Mouse (Mus musculus) limb, embryonic 10.5 days (tissue): ENCODE data around the gene Tlr4. TPM values are rescaled to one million over a fixed set of nuclear protein-coding genes. Genes with fewer than 3 reads are reported as not detected.
A peak's percentile ranks its signal among the peaks of the same experiment; 100 is the strongest.

ENCODE experiments used
- DNase-seq: peaks from one replicate; pipeline ENCODE4 v3.0.0-alpha.2; 2017; ENCODE audit warnings: low spot score
- H3K27ac ChIP-seq: fragments of 300-500 bp; sonication (generic); 2 replicates; pipeline ENCODE4 v1.5.1; 2016; ENCODE audit warnings: mild to moderate bottlenecking
- H3K27me3 ChIP-seq: fragments of 300-500 bp; sonication (generic); 2 replicates; pipeline ENCODE4 v1.6.1; 2016; ENCODE audit warnings: low read depth, mild to moderate bottlenecking; ENCODE audit not compliant: poor library complexity, severe bottlenecking
- H3K36me3 ChIP-seq: fragments of 300-500 bp; sonication (generic); 2 replicates; pipeline ENCODE4 v1.6.1; 2016; ENCODE audit warnings: mild to moderate bottlenecking, moderate library complexity
- H3K4me1 ChIP-seq: fragments of 300-500 bp; sonication (generic); 2 replicates; pipeline ENCODE4 v1.6.1; 2016
- H3K4me3 ChIP-seq: fragments of 300-500 bp; sonication (generic); 2 replicates; pipeline ENCODE4 v1.5.1; 2016; ENCODE audit warnings: mild to moderate bottlenecking, moderate library complexity
- H3K9me3 ChIP-seq: fragments of 300-500 bp; sonication (generic); replicated peaks from 2 replicates; pipeline ENCODE4 v1.6.1; 2016; ENCODE audit warnings: mild to moderate bottlenecking
- WGBS: fragments of 180-500 bp; shearing (Covaris S2); methylation state at CpG from one replicate; pipeline ENCODE4 v1.1.7; 2016; 5-methylcytosine and 5-hydroxymethylcytosine counted together
- polyA plus RNA-seq: library from polyadenylated mRNA; unstranded; fragments of >200 nt; fragmentation: Nextera tagmentation; extraction: Ambion mirVana; gene quantifications from 2 replicates; pipeline ENCODE4 v1.2.1, GENCODE M21; 2016

Tlr4 gene
- polyA plus RNA-seq = 0.53 and 0.69 TPM in 2 replicates

- H3K36me3 ChIP-seq = no peaks in the 10 kb centered on the region
- H3K27me3 ChIP-seq = no peaks in the 10 kb centered on the region
- 72% methylated on average over 11 of the region's 11 CpGs for WGBS
- H3K4me3 ChIP-seq = 0 out of 2 replicates have a peak within 1 kb of the TSS, but pooled peaks have one; percentile 13
- H3K4me1 ChIP-seq = peaks cover 18% of the 10 kb centered on the region
- DNase-seq = peak; percentile 36
- no peaks in the 10 kb centered on the region for H3K9me3 ChIP-seq
- peak within 1 kb of the TSS; percentile 59 for H3K27ac ChIP-seq
Observed at GRCm38 (mm10) chr4:66827463-66828162, at the start of gene Tlr4. TSS of gene Tlr4 (plus strand) at chr4:66827584.

GRCm38 (mm10) chr4:66794283-66794682 lies 33.1 kb upstream of the Tlr4 start:
- WGBS = 90% methylated on average over 2 of the region's 2 CpGs
- Histone ChIP-seq H3K27me3 (no peaks in the 10 kb centered on the region), H3K36me3 (no peaks in the 10 kb centered on the region), H3K4me3 (no peak overlapping the region), H3K9me3 (no peaks in the 10 kb centered on the region), H3K4me1 (no peaks in the 10 kb centered on the region), H3K27ac (no peak overlapping the region)
- no peak for DNase-seq

GRCm38 (mm10) chr4:66796683-66797082 lies 30.7 kb upstream of the Tlr4 start:
- Histone ChIP-seq H3K27me3 (no peaks in the 10 kb centered on the region), H3K27ac (no peak overlapping the region), H3K36me3 (no peaks in the 10 kb centered on the region), H3K4me1 (no peaks in the 10 kb centered on the region), H3K9me3 (no peaks in the 10 kb centered on the region), H3K4me3 (no peak overlapping the region)
- 96% methylated on average over 2 of the region's 2 CpGs for WGBS
- no peak for DNase-seq

GRCm38 (mm10) chr4:66804552-66805301 lies 22.7 kb upstream of the Tlr4 start:
- H3K27me3 ChIP-seq = no peaks in the 10 kb centered on the region
- H3K4me1 ChIP-seq = no peaks in the 10 kb centered on the region
- DNase-seq = no peak
- no peak overlapping the region for H3K4me3 ChIP-seq
- WGBS = 56% methylated on average over 4 of the region's 4 CpGs
- no peak overlapping the region for H3K27ac ChIP-seq
- no peaks in the 10 kb centered on the region for H3K36me3 ChIP-seq
- H3K9me3 ChIP-seq = no peaks in the 10 kb centered on the region

- Histone ChIP-seq H3K4me3 (no peak overlapping the region), H3K27ac (no peak overlapping the region), H3K4me1 (no peaks in the 10 kb centered on the region), H3K36me3 (no peaks in the 10 kb centered on the region), H3K27me3 (no peaks in the 10 kb centered on the region), H3K9me3 (no peaks in the 10 kb centered on the region)
- DNase-seq = no peak
Observed at GRCm38 (mm10) chr4:66805747-66806146, 21.6 kb upstream of the Tlr4 start.

- Histone ChIP-seq H3K27me3 (no peaks in the 10 kb centered on the region), H3K4me1 (no peaks in the 10 kb centered on the region), H3K9me3 (no peaks in the 10 kb centered on the region), H3K27ac (no peak overlapping the region), H3K36me3 (no peaks in the 10 kb centered on the region), H3K4me3 (no peak overlapping the region)
- WGBS = 89% methylated on average over 3 of the region's 3 CpGs
- DNase-seq = no peak
Observed at GRCm38 (mm10) chr4:66816364-66817026, 10.9 kb upstream of the Tlr4 start.

GRCm38 (mm10) chr4:66821171-66821570 lies 6.2 kb upstream of the Tlr4 start:
- no peak for DNase-seq
- 67% methylated on average over 2 of the region's 2 CpGs for WGBS

GRCm38 (mm10) chr4:66821764-66822163 lies 5.6 kb upstream of the Tlr4 start:
- H3K4me1 ChIP-seq = no peaks in the 10 kb centered on the region
- no peak for DNase-seq
- H3K4me3 ChIP-seq = no peak overlapping the region
- no peaks in the 10 kb centered on the region for H3K9me3 ChIP-seq
- no peaks in the 10 kb centered on the region for H3K36me3 ChIP-seq
- H3K27ac ChIP-seq = no peak overlapping the region
- no peaks in the 10 kb centered on the region for H3K27me3 ChIP-seq
- WGBS = 85% methylated on average over 3 of the region's 3 CpGs

More at GRCm38 (mm10) chr4:66821171-66821570, 6.2 kb upstream of the Tlr4 start:
- no peaks in the 10 kb centered on the region for H3K9me3 ChIP-seq
- no peaks in the 10 kb centered on the region for H3K27me3 ChIP-seq
- no peak overlapping the region for H3K4me3 ChIP-seq
- no peak overlapping the region for H3K27ac ChIP-seq
- no peaks in the 10 kb centered on the region for H3K36me3 ChIP-seq
- H3K4me1 ChIP-seq = no peaks in the 10 kb centered on the region

- Histone ChIP-seq H3K36me3 (no peaks in the 10 kb centered on the region), H3K4me1 (peaks cover 18% of the 10 kb centered on the region), H3K27ac (peak overlapping the region; percentile 59), H3K9me3 (no peaks in the 10 kb centered on the region), H3K27me3 (no peaks in the 10 kb centered on the region), H3K4me3 (no peak overlapping the region)
- 58% methylated on average over 6 of the region's 6 CpGs for WGBS
- no peak for DNase-seq
Observed at GRCm38 (mm10) chr4:66828163-66828668, 832 bp downstream of the Tlr4 start.

GRCm38 (mm10) chr4:66828686-66829085 lies 1.3 kb downstream of the Tlr4 start:
- Histone ChIP-seq H3K36me3 (no peaks in the 10 kb centered on the region), H3K4me1 (peaks cover 18% of the 10 kb centered on the region), H3K9me3 (no peaks in the 10 kb centered on the region), H3K27ac (no peak overlapping the region; the same call in 1 of the 2 replicates), H3K27me3 (no peaks in the 10 kb centered on the region), H3K4me3 (no peak overlapping the region)
- 46% methylated on average over 5 of the region's 5 CpGs for WGBS
- no peak for DNase-seq

- Histone ChIP-seq H3K27ac (no peak overlapping the region), H3K27me3 (no peaks in the 10 kb centered on the region), H3K4me3 (no peak overlapping the region), H3K4me1 (no peaks in the 10 kb centered on the region), H3K9me3 (no peaks in the 10 kb centered on the region), H3K36me3 (no peaks in the 10 kb centered on the region)
- DNase-seq = no peak
- 87% methylated on average over 2 of the region's 2 CpGs for WGBS
Observed at GRCm38 (mm10) chr4:66838071-66838470, 10.7 kb downstream of the Tlr4 start.

GRCm38 (mm10) chr4:66843255-66843654 lies 15.9 kb downstream of the Tlr4 start:
- no peak overlapping the region for H3K27ac ChIP-seq
- H3K4me3 ChIP-seq = no peak overlapping the region
- H3K36me3 ChIP-seq = no peaks in the 10 kb centered on the region
- H3K4me1 ChIP-seq = no peaks in the 10 kb centered on the region
- 85% methylated on average over 1 of the region's 1 CpGs for WGBS
- no peaks in the 10 kb centered on the region for H3K27me3 ChIP-seq
- DNase-seq = no peak
- H3K9me3 ChIP-seq = no peaks in the 10 kb centered on the region

GRCm38 (mm10) chr4:66852011-66852410 lies 24.6 kb downstream of the Tlr4 start:
- DNase-seq = no peak
- Histone ChIP-seq H3K27ac (no peak overlapping the region), H3K36me3 (no peaks in the 10 kb centered on the region), H3K27me3 (no peaks in the 10 kb centered on the region), H3K4me1 (no peaks in the 10 kb centered on the region), H3K9me3 (no peaks in the 10 kb centered on the region), H3K4me3 (no peak overlapping the region)
- WGBS = 89% methylated on average over 3 of the region's 3 CpGs
